In the genomic region with DNA sequence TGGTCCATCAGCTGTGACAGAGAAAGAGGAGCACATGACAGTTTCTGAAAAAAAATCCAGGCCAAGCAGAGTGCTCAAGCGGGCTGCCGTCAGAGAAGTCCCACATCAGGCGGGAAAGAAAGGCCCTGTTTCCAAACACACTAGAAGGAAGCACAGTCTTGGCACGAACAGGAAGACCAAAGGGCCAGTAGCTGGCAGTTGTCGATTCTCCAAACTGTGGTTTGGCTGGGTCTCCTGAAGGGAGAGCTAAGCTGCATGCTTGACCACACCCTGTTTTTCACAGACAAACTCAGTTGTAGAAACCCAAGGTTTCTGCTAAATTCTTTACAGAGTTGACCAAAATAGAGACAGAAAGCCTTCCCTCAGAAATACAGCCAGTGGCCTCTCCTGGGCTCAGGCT, we compare ENCODE assay signal across 18 mouse cellular contexts. TPM values are rescaled to one million over a fixed set of nuclear protein-coding genes. Genes with fewer than 3 reads are reported as not detected.
DNase-seq lines count a peak whose midpoint lies in the region; ATAC-seq and TF ChIP-seq lines count a peak whose summit lies in the region.
"Had no signal": no experiment of that assay in that cellular context is flagged by ENCODE, and none has a peak within 500 bp of the region (broad histone marks: within the 10 kb centered on the region; RNA-seq: fewer than 3 reads in every experiment).

No protein-coding gene starts in this region.

- H3K4me3 ChIP-seq in gastrocnemius, adult 2 months = no peak overlapping the region
- no peak overlapping the region for H3K4me3 ChIP-seq in kidney, embryonic 15.5 days (replicated peaks)
- H3K4me3 ChIP-seq in forebrain, embryonic 14.5 days (ENCODE audit: low read depth, low read length) = no peak overlapping the region
- H3K4me3 ChIP-seq: heart, embryonic 13.5 days; hindbrain, embryonic 13.5 days; lung, embryonic 15.5 days had no signal

- WGBS in kidney, embryonic 15.5 days = 88% methylated on average over 5 of the region's 5 CpGs
- 91% methylated on average over 5 of the region's 5 CpGs for WGBS in forebrain, embryonic 14.5 days

- peaks cover 37% of the 10 kb centered on the region for H3K36me3 ChIP-seq in kidney, embryonic 15.5 days
- H3K36me3 ChIP-seq in forebrain, embryonic 14.5 days (ENCODE audit: control insufficient read depth, insufficient read depth, low read length) = 0 out of 2 replicates have a peak, but pooled peaks cover 7% of the 10 kb centered on the region

- H3K4me1 ChIP-seq in kidney, embryonic 15.5 days = peaks cover 18% of the 10 kb centered on the region
- peaks cover 16% of the 10 kb centered on the region for H3K4me1 ChIP-seq in forebrain, embryonic 14.5 days (ENCODE audit: control insufficient read depth, insufficient read depth, low read length)
- H3K4me1 ChIP-seq: lung, embryonic 15.5 days had no signal

- H3K27me3 ChIP-seq in kidney, embryonic 15.5 days = no peaks in the 10 kb centered on the region
- no peaks in the 10 kb centered on the region for H3K27me3 ChIP-seq in forebrain, embryonic 14.5 days (replicated peaks; ENCODE audit: control insufficient read depth, insufficient read depth, low read length)
- H3K27me3 ChIP-seq: heart, embryonic 13.5 days; hindbrain, embryonic 13.5 days; lung, embryonic 15.5 days had no signal

- intact Hi-C loops in gastrocnemius, adult 2 months (cut with DNase I) = no loop called here
- intact Hi-C loops in gastrocnemius, postnatal 14 days (cut with DNase I; ENCODE audit: low total_unique reads) = no loop called here

- H3K4me2 ChIP-seq in kidney, embryonic 15.5 days = no peak overlapping the region
- no peak overlapping the region for H3K4me2 ChIP-seq in forebrain, embryonic 14.5 days (ENCODE audit: low read length)
- H3K4me2 ChIP-seq: heart, embryonic 13.5 days; hindbrain, embryonic 13.5 days; lung, embryonic 15.5 days; midbrain, embryonic 11.5 days had no signal

- no peak for TF ChIP-seq CTCF in gastrocnemius, adult 2 months (IDR thresholded peaks at IDR 0.05)

- H3K9ac ChIP-seq in kidney, embryonic 15.5 days = no peak overlapping the region
- no peak overlapping the region for H3K9ac ChIP-seq in forebrain, embryonic 14.5 days (ENCODE audit: low read length)
- H3K9ac ChIP-seq: heart, embryonic 13.5 days; hindbrain, embryonic 13.5 days; lung, embryonic 15.5 days had no signal

- ATAC-seq in kidney, embryonic 15.5 days (replicated peaks; ENCODE audit: low FRiP score) = no peak
- ATAC-seq in forebrain, embryonic 14.5 days = no peak
- ATAC-seq: intestine, embryonic 16.5 days had no signal

- H3K9me3 ChIP-seq in kidney, embryonic 15.5 days (replicated peaks) = no peaks in the 10 kb centered on the region
- no peaks in the 10 kb centered on the region for H3K9me3 ChIP-seq in forebrain, embryonic 14.5 days (replicated peaks; ENCODE audit: control insufficient read depth, low read length)
- H3K9me3 ChIP-seq: heart, embryonic 13.5 days; hindbrain, embryonic 13.5 days; lung, embryonic 15.5 days had no signal

- peak; percentile 60 for DNase-seq in gastrocnemius, adult 2 months
- DNase-seq in gastrocnemius, postnatal 4 days (ENCODE audit: low spot score in 2 of 2) = no peak
- DNase-seq in 3T3-L1 (ENCODE audit: low read depth, low spot score) = peak; percentile 85
- DNase-seq in gastrocnemius, postnatal 14 days = peak; percentile 51
- DNase-seq in lung, postnatal 25 days (ENCODE audit: low spot score) = peak; percentile 4
- DNase-seq in forebrain, embryonic 14.5 days (ENCODE audit: low spot score) = no peak
- no peak for DNase-seq in embryo, embryonic 11 days
- DNase-seq: adrenal gland, adult 2 months; B cell, adult 2 months; cerebellum, adult 9-10 months; kidney, postnatal 10 days; thymus, postnatal 25 days had no signal

- peak overlapping the region; percentile 68 for H3K27ac ChIP-seq in gastrocnemius, adult 2 months
- no peak overlapping the region for H3K27ac ChIP-seq in kidney, embryonic 15.5 days
- H3K27ac ChIP-seq in forebrain, embryonic 14.5 days (ENCODE audit: low read depth, low read length) = no peak overlapping the region
- H3K27ac ChIP-seq: heart, embryonic 13.5 days; hindbrain, embryonic 13.5 days; lung, embryonic 15.5 days had no signal

RNA-seq across cellular contexts. Expression of a gene that starts 32.8 kb away (rescaled TPM):
- total RNA-seq in gastrocnemius, adult 2 months (2021) = 1 to 10 TPM; 2.0 to 2.5 TPM
- total RNA-seq in gastrocnemius, postnatal 4 days (2021) = 10 to 100 TPM; 11.9 to 12.5 TPM
- 1 to 10 TPM; 2.7 to 3.7 TPM for total RNA-seq in gastrocnemius, postnatal 14 days (2021)
- 28.3 and 30.6 TPM in 2 replicates for polyA plus RNA-seq in kidney, embryonic 15.5 days (2015; fragmentation: Nextera tagmentation; extraction: Ambion mirVana)
- polyA plus RNA-seq in forebrain, embryonic 14.5 days (2014; fragmentation: Nextera tagmentation; extraction: Ambion mirVana) = 7.7 and 8.9 TPM in 2 replicates

RNA-seq across cellular contexts. Expression of a gene that starts 42.7 kb away (rescaled TPM):
- total RNA-seq in gastrocnemius, adult 2 months (2021) = 10 to 100 TPM; 26.1 to 72.2 TPM
- total RNA-seq in gastrocnemius, postnatal 4 days (2021) = 10 to 100 TPM; 36.9 to 39.6 TPM
- total RNA-seq in gastrocnemius, postnatal 14 days (2021) = 10 to 100 TPM; 41.0 to 55.8 TPM
- polyA plus RNA-seq in kidney, embryonic 15.5 days (2015; fragmentation: Nextera tagmentation; extraction: Ambion mirVana) = 32.9 and 33.9 TPM in 2 replicates
- 26.7 and 35.9 TPM in 2 replicates for polyA plus RNA-seq in forebrain, embryonic 14.5 days (2014; fragmentation: Nextera tagmentation; extraction: Ambion mirVana)

Comparison
In these comparisons a context has a peak if more than half of its experiments do, and no peak if none do; other contexts are left out.
1. DNase-seq: peak in gastrocnemius, adult 2 months (single experiment), 3T3-L1 (single experiment), gastrocnemius, postnatal 14 days (single experiment) and lung, postnatal 25 days (single experiment); none in gastrocnemius, postnatal 4 days (0 of 2), forebrain, embryonic 14.5 days (single experiment) and embryo, embryonic 11 days (single experiment).